Mouse (Mus musculus) neutrophil, adult 5-6 weeks (primary cell): ENCODE data around the gene N4bp2l2. TPM values are rescaled to one million over a fixed set of nuclear protein-coding genes. Genes with fewer than 3 reads are reported as not detected.
"Not testable (repeated sequence)": the region's sequence is repeated elsewhere in the genome, so short reads cannot be mapped to it uniquely, and the experiment has no call there.

Experiments
- ATAC-seq: fragments of 151-379, 151-347 bp; 2 replicates; pipeline ENCODE4 v1.8.0; 2017; ENCODE audit warnings: mild to moderate bottlenecking, moderate TSS enrichment; ENCODE audit not compliant: insufficient number of reproducible peaks, poor library complexity, low FRiP score, severe bottlenecking; ENCODE audit errors: extremely low read depth
- total RNA-seq: library from RNA; stranded (forward); fragments of 200-1000 nt; gene quantifications from 2 replicates; pipeline ENCODE4 v1.2.3, GENCODE M21; 2017

N4bp2l2 gene
- total RNA-seq, 1 experiment from 2014 or later = 165 TPM

DNA sequence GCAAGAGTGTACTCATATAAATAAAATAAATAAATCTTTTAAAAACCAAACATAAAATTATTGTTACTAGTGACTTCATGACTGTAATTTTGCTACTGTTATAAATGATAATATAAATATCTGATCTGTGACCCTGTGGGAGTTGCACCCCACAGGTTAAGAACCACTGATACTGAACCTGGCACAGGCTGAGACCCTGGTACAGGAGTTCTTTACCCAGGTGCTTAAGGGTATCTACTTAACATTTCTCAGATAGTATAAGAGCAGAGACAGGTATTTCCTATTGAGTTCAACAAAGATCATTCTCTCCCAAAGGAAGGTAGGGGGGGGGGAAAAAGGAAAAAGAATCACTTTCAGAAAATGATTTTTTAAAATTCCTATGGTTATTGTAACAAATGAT, 11.4 kb downstream of the N4bp2l2 start:
- ATAC-seq = no peak

DNA sequence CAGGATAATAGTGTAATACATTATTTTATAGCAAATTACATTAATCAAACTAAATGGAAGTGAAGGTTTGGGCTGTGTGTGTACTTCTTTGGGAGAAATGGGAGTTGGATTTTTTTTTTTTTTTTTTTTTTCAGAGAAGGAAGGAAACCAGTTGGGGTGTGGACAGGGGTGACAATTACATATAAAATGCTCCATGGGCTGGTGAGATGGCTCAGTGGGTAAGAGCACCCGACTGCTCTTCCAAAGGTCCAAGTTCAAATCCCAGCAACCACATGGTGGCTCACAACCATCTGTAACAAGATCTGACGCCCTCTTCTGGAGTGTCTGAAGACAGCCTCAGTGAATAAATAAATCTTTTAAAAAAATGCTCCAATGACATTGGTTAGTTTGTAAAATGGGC, 13.4 kb downstream of the N4bp2l2 start:
- no peak for ATAC-seq

DNA sequence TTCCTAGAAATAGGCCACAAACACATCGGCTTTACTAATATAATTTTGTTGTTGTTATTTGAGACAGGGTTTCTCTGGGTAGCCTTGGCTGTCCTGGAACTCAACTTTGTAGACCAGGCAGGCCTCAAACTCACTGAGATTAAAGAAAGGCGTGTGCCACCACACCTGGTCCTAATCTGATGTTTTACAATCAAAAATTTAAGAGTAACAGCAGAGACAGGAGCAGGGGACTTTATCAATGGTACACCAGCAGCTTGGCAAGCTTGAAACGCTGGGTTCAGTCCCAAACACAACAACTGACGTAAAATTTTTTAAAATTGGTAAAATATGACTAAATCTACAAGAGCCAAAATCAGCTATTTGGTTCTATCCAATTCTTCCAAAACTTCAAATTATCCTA, 21.1 kb downstream of the N4bp2l2 start:
- ATAC-seq = no peak

DNA sequence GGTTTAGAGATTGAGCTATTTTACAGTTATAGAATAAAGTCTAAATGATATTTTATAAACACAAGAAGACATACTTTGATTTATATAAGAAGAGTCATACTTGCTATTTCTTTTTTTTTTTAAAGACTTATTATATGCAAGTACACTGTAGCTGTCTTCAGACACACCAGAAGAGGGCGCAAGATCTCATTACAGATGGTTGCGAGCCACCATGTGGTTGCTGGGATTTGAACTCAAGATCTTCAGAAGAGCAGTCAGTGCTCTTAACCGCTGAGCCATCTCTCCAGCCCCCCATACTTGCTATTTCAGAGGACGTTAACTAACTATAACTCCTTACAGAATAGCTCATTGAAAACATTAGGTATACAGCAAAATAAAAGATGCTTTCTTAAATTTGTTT, 22.6 kb downstream of the N4bp2l2 start:
- not testable (repeated sequence) for ATAC-seq

DNA sequence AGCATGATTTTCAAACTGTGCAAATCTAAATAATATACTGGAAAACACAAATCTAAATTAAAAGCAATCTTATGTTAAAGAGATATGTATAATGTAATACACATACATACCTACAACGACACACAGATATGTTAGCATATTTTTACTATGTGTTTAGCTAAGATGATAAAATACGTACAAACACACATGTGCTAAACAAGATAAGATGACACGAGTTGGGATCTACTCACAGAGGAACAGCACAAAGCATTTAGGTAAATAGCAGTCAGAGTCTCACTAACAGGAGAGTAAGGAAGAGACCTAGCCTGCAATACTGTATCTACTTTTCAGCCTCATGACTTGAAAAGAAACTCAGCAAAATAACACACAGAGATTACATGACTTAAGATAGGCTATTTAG, 24.5 kb downstream of the N4bp2l2 start:
- ATAC-seq = no peak

DNA sequence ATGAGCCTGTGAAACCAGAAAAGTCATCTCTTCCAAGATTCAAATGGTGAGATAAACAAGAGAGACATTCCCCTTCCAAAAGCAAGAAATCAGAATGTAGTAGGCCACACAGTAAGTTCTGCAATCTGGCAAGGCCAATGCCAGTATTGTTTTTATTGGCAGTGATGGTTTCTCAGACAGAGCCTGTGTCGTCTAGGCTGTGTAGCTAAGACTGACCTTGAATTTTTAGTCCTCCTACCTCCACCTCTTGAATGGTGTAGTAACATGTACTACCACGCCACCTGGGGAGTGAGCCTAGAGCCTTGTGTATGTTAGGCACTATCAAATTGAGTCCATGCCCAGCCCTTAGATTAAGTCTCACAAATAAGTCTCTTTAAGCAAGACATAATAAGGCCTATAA, 36.3 kb downstream of the N4bp2l2 start:
- ATAC-seq = no peak

DNA sequence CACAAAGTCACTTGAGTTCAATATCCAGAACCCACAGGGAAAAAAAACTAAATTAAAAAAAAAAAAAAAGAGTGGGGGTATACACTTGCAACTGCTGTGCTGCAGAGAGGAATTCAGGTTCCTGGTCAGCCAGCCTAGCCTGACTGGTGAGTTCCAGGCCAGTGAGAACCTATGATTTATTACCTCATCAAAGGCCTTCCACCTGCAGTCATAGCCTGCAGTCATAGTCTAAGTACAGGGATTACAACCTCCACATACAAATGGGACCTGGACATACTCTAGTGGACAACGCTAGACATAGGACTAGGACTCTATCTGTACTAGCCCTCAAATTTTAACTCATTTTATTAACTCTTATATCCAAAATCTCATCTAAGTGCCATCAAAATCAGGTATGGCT, 36.7 kb downstream of the N4bp2l2 start:
- no peak for ATAC-seq

DNA sequence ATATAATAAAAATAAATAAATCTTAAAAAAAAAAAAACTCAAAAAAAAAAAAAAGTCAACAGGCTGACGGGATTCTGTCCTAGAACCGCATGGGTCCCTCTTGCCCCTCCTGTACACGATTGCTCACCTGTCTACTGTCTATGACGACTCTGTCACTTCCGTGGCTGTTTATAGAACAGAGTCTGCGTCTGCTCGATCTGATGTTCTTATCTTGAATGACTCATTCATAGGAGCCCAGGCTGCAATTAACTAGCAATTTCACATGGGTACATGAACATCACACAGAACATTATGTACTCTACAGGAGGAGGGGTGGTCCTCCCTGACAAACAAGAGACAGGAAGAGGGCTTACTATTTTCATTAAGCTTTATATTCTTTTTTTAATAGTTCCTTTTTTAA, 40.5 kb downstream of the N4bp2l2 start:
- ATAC-seq = no peak

DNA sequence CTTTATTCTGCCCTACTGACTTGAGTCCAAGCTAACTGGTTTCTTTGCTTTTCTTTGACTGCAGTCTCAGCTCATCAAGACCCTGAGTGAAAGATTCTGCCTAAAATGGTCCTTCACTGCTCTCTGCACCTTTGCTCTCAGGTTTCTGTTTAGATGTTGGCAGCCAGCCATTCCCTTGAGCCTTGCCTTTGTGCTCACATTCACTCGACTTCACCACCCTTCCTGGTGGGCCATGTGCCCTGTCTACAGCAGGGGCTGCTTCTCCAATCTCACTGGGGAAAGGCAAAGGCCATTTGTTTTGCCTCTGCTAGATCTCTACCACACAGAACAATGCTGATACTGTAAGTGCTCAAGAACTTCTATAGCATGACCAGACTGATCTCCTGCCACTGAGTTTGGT, 43.2 kb downstream of the N4bp2l2 start:
- ATAC-seq = no peak

DNA sequence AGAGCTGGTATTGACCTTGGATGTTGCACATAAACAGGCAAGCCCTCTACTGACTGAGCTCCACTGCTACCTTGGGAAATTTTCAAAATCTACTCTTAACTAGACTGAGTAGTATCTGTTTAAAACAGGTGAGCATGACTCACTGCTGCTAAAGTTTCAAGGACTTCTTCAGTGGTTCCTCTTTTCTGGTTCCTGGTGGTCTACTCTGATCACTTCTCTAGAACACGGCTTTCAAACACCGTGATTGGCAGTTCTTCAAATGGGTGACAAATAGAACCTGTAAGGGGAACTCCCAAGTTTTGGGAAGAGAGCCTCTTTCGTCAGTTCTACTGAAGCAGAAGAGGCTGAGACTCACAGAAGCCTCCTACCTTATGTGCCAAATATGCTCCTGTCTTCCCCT, 44.4 kb downstream of the N4bp2l2 start:
- ATAC-seq = peak; percentile 93

DNA sequence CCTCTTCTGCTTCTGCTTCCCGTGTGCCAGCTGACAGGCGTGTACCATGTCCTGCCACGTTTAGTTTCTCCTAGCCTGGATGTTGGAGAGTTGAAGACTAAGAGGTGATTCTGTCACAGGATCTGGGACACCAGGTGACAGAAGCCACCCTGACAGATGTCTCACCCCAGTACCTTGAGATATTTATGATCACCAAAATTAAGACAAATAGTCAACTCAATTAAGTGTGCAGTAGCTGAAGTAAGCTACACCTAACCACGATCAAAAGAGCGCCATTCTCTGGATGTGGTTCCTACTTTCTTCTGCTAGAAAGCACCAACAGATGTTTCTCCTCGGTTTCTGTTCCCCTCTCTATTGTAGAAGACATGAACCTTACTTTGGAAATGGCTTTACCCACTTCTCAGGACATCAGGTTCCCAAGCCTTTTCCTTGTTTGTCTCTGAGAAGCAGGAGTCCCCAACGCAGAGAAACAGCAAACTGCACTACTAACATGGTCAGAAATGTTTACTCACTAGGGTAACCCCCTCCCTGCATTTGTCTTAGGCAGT, 45.3 kb downstream of the N4bp2l2 start:
- ATAC-seq = no peak

DNA sequence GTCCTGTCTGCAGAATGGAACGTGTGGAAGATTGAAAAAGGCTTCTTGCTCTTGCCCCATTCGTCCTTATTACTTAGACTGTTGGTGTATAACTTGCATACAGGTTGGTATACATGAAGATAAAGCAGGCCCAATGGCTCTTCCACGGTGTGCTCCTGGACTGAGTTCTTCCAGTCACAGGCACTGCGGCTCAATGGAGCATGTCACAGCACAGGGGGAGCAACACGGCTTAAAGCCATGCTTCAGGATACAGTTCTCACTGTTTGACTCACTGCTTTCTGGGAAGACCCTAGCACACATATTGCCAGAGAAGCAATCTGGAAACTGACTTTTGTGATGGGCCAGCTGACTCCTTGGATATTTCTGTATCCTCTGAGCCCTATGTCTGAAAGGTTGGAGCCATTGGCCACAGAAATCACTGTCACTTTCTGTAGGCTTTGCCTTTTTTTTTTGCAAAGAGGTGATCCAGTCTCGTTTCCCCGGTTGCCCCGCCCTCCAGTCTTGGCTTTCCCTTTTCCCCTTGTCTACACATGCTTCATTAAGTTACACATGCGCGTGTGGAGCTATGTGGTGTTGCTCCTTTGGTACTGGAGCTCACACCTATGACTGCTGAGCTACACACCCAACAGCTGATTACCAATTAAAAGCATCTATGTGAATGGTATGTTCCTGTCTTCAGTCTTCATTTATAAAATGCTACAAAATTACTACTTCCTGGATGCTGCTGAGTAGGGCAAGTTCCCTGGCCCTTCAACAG, 47.2 kb downstream of the N4bp2l2 start:
- ATAC-seq = no peak

DNA sequence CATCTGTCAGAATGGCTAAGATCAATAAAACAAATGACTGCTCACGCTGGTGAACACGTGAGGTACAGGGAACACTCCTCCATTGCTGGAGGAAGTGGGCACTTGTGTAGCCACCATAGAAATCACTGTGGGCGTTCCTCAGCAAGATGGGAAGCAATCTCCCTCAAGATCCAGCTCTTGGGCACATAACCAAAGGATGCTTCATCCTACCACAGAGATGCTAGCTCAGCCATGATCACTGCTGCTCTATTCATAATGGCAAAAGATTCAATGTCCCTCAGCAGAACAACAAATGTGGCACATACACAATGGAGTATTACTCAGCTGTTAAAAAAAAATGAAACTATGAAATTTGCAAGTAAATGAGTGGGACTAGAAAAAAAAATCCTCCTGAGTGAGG, 49.3 kb downstream of the N4bp2l2 start:
- no peak for ATAC-seq

DNA sequence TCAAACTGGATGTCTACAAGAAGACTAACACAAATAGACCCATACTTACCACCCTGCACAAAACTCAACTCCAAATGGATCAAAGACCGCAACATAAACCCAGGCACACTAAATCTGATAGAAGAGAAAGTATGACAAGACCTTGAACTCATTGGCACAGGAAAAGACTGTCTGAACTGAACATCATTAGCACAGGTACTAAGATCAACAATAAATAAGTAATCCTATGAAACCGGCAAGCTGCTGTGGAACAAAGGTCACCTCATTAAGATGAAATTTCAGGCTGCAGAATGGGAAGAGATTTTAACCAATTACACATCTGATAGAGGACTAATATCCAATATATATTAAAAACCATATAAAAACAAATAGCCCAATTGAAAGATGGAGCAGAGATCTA, 49.8 kb downstream of the N4bp2l2 start:
- no peak for ATAC-seq

DNA sequence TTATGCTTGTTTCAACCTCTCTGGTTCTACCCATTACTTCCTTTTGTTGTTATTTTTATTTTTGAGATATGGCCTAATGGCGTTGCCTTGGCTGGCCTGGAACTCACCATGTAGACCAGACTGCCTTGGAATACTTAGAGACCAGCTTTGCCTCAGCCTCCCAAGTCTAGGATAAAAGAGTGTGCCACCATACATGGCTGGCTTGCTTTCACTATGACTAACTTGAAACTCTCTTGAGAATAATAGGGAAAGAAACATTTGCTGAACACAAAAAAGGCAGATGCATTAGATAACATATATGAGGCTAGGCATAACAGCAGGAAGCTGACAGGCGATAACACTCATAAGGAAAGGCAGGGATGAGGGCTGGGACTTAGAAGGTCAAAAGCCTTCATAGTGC, 51.9 kb downstream of the N4bp2l2 start:
- no peak for ATAC-seq

DNA sequence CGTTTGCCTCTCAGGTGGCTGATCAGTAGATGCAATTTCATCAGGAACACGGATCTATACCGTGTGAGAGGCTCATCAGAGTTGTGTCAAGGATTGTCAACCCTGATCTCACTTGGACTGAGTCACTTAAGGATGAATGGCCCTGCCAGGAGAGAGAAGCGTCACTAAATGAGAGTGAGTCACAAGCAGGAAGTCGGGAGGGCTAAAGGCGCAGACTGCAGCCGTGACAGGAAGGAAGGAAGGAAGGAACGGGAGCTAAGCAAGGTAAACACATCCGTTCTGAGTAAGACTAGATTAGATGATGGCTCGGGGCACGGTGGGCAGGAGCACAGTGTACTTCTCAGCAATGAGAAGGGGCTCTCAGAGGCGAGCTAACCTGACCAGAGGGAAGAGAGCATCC, 54.3 kb downstream of the N4bp2l2 start:
- peak; percentile 82; the same call in 1 of the 2 replicates for ATAC-seq

DNA sequence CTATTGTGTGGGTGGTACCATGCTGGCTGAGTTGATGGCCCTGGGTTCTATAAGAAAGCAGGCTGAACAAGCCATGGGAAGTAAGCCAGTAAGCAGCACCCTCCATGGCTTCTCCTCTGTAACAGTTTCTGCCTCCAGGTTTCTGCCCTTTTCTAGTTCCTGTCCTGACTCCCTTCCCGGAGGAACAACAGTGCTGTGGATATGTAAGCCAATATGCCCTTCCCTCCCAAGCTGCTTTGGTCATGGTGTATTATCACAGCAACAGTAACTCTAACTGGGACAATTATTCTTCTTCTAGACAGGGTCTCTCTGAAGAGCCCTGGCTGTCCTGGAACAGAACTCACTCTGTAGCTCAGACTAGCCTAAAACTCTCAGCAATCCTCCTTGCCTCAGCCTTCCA, 54.8 kb downstream of the N4bp2l2 start:
- ATAC-seq = no peak

DNA sequence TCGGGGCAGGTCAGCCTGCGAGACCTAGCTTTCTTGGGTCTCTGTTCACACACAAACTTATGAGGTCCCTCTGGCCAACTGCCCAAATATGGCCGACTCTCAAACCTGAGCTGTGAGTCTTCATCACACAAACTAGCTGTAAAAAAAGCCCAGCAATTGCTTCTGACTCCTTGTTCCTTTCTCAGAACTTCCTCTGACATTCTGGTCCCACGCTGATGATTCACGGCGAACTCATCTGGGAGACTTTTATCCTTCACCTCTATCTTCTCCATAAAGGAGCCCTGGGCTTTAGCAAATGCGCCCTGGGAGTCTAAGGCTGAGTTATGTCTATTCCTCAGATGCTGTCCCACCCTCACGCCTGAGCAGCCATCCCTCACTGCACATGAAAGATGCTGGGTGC, 58.4 kb downstream of the N4bp2l2 start:
- ATAC-seq = no peak

DNA sequence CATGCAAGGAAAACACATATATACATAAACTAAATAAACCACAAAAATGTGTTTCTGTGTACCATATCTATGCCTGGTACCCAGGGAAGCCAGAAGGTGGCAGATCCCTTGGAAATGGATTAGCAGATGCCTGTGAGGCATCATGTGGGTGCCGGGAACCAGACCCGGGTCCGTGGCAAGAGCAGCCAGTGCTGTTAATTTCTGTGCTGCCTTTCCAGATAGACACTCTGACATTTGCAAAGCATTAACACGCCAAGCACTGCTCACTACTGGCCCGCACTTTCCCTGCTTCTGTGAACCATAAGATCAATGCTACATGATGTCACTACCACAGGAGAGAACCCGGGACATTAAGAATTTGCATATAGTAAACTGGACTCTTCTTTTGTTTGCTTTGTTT, 59.9 kb downstream of the N4bp2l2 start:
- no peak for ATAC-seq

DNA sequence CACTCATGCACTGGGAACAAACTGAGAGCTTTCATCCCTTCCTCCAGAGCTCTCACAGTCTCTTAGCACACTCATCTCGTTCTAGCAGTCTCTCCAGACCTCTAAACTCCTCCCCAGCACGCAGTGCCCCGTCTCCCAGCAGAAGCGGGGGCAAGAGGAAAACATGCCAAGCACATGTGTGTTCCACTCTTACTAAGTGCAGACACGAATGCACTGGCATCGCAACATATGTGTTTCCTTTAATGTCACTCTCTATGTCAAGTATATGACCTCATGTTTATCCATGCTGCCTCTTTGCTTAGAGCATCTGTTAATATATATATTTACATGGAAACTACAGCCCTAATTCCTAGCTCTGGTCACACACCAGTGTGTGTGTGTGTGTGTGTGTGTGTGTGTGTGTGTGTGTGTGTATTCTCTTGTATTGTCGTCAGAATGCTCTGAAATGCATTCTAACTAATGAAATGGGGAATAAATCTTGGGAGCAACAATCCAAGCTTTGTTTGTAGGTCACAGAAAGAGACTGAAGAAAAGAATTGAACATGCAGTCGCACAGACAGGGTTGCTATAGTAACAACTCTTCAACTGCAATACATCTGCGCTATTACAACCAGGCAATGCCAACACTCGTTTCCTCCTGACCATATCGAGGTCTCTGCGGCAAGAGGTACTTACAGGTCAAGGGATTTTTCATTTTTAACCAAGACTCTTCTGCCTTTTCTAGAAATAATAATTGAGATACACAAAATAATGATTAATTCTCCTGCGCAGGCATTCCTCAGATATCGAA, 64.3 kb downstream of the N4bp2l2 start:
- no peak for ATAC-seq
